Mouse (Mus musculus): ENCODE measurements at regions not wholly inside any gene's neighbourhood (a gene's known extent, or its start where the extent isn't known, plus 50 kb on each side); places are given as distances from the start of the nearest gene placed in this dataset.

DNA sequence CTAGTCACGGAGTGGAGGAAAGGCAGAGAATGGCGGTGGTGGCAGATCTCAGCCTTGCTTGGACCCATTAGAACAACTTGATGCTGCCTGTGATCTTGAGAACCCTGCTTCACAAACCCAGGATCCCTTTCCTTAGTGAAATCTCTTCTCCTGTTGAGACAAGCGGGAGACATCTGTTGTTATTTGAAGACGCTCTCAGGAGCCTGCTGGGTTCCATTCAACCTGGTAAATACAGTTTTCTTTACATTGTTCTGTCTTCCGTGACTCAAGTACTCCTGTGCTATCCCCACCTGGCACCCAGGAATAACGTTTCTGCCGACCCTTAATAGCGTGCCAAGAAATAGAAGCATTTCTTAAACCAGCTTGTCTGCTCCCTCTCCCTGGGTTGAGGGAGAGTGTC, 213.8 kb downstream of the Enc1 start:
- H3K36me3 ChIP-seq (ENCODE audit: control insufficient read depth, insufficient read depth, low read length): no peaks in the 10 kb centered on the region
- no peak overlapping the region for H3K4me3 ChIP-seq (ENCODE audit: low read depth, low read length)
- ATAC-seq (ENCODE audit: low read depth) (no peak), DNase-seq (ENCODE audit: low spot score) (no peak)
- no peak overlapping the region for H3K27ac ChIP-seq (replicated peaks; ENCODE audit: low read depth, low read length)
- 66% methylated on average over 8 of the region's 8 CpGs for WGBS
- no peak overlapping the region for H3K4me2 ChIP-seq (ENCODE audit: low read depth, low read length)
- H3K4me1 ChIP-seq (ENCODE audit: control insufficient read depth, insufficient read depth, low read length): peaks cover 5% of the 10 kb centered on the region
- H3K9me3 ChIP-seq (ENCODE audit: control insufficient read depth, low read length): no peaks in the 10 kb centered on the region
- H3K9ac ChIP-seq (ENCODE audit: low read depth, low read length): no peak overlapping the region
- H3K27me3 ChIP-seq (replicated peaks; ENCODE audit: control insufficient read depth, insufficient read depth, low read length): no peaks in the 10 kb centered on the region

DNA sequence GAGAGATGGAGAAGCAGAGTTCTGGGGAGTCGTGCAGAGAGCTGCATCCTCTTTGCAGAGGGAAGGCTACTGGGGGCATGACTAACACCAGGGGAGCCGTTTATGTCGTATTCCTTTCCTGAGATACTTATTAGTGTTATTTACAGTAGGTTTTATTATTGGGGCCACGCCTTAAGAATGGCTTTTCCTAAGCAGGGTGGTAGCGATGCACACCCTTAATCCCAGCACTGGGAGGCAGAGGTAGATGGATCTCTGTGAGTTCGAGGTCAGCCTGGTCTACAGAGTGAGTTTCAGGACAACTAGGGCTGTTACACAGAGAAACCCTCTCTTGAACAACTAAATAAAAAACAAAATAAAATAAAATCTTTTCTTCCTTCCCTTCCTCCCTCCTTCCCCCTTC, 212.6 kb downstream of the Enc1 start:
- WGBS: 60% methylated on average over 6 of the region's 6 CpGs
- H3K9ac ChIP-seq (ENCODE audit: low read depth, low read length): no peak overlapping the region
- no peak for DNase-seq (ENCODE audit: low spot score)
- no peak overlapping the region for H3K27ac ChIP-seq (replicated peaks; ENCODE audit: low read depth, low read length)
- no peak for ATAC-seq (ENCODE audit: low read depth)
- H3K4me1 ChIP-seq (ENCODE audit: control insufficient read depth, insufficient read depth, low read length): peaks cover 5% of the 10 kb centered on the region
- H3K36me3 ChIP-seq (ENCODE audit: control insufficient read depth, insufficient read depth, low read length): no peaks in the 10 kb centered on the region
- no peak overlapping the region for H3K4me2 ChIP-seq (ENCODE audit: low read depth, low read length)
- no peaks in the 10 kb centered on the region for H3K9me3 ChIP-seq (ENCODE audit: control insufficient read depth, low read length)
- H3K4me3 ChIP-seq (ENCODE audit: low read depth, low read length): no peak overlapping the region
- H3K27me3 ChIP-seq (replicated peaks; ENCODE audit: control insufficient read depth, insufficient read depth, low read length): no peaks in the 10 kb centered on the region

DNA sequence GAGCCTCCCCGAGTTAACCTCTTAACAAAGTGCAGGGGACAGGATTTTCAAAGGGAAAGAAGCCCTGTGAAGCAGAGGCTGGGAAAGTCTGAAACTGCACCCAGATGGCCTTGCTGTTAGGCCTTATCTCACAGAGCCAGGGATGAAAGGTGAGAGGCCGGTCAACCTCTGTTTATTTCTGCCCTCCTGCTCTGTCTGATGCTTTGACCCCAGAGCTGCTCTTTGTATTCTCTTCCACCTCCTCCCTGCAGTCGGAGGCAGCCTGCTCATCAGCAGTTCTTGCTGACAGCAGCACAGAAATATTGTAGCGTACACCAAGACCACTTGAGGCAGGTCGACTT, 212.2 kb downstream of the Enc1 start:
- H3K27me3 ChIP-seq (replicated peaks; ENCODE audit: control insufficient read depth, insufficient read depth, low read length): no peaks in the 10 kb centered on the region
- no peaks in the 10 kb centered on the region for H3K36me3 ChIP-seq (ENCODE audit: control insufficient read depth, insufficient read depth, low read length)
- no peaks in the 10 kb centered on the region for H3K9me3 ChIP-seq (ENCODE audit: control insufficient read depth, low read length)
- no peak for DNase-seq (ENCODE audit: low spot score)
- H3K4me1 ChIP-seq (ENCODE audit: control insufficient read depth, insufficient read depth, low read length): peaks cover 5% of the 10 kb centered on the region
- H3K27ac ChIP-seq (replicated peaks; ENCODE audit: low read depth, low read length): no peak overlapping the region
- H3K4me3 ChIP-seq (ENCODE audit: low read depth, low read length): no peak overlapping the region
- H3K9ac ChIP-seq (ENCODE audit: low read depth, low read length): no peak overlapping the region
- no peak overlapping the region for H3K4me2 ChIP-seq (ENCODE audit: low read depth, low read length)
- WGBS: 31% methylated on average over 5 of the region's 5 CpGs
- no peak for ATAC-seq (ENCODE audit: low read depth)

DNA sequence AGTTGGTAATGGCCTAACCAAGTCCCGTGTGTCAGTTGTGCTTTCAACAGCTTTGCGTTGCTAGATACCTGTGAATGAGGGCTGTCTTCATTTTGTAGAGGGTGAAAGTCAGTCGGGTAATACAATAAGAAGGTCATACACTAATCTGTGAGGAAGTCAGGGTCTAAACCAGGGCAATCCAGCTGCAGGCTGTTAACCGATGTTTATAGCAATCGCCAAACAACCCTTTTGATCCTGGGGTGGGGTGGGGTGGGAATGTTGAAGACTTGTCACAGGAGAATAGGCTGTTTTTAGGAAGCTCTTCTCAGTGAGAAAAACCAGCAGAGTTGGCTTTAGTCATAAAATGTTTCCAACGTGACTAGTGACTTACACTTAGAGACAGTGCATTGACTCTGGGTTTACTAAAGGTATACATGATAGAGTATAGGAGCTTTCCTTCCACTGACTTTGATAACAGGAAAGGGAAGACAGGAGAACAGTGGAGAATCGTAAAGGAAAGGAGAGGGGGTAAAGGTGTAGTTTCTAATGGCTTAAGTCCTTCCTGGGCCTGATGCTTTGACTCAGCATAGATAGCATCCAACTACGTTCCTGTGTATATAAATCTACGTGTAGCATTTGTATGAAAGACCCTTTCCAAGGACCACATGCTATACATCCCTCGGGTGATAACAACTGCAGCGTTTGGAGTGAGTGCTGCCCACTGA, 211.6 kb downstream of the Enc1 start:
- H3K4me3 ChIP-seq (ENCODE audit: low read depth, low read length): no peak overlapping the region
- ATAC-seq (ENCODE audit: low read depth) (no peak), DNase-seq (ENCODE audit: low spot score) (no peak)
- H3K27ac ChIP-seq (replicated peaks; ENCODE audit: low read depth, low read length): no peak overlapping the region
- peaks cover 5% of the 10 kb centered on the region for H3K4me1 ChIP-seq (ENCODE audit: control insufficient read depth, insufficient read depth, low read length)
- H3K4me2 ChIP-seq (ENCODE audit: low read depth, low read length): no peak overlapping the region
- WGBS: 39% methylated on average over 11 of the region's 11 CpGs
- no peaks in the 10 kb centered on the region for H3K27me3 ChIP-seq (replicated peaks; ENCODE audit: control insufficient read depth, insufficient read depth, low read length)
- H3K9ac ChIP-seq (ENCODE audit: low read depth, low read length): no peak overlapping the region
- H3K9me3 ChIP-seq (ENCODE audit: control insufficient read depth, low read length): no peaks in the 10 kb centered on the region
- no peaks in the 10 kb centered on the region for H3K36me3 ChIP-seq (ENCODE audit: control insufficient read depth, insufficient read depth, low read length)

DNA sequence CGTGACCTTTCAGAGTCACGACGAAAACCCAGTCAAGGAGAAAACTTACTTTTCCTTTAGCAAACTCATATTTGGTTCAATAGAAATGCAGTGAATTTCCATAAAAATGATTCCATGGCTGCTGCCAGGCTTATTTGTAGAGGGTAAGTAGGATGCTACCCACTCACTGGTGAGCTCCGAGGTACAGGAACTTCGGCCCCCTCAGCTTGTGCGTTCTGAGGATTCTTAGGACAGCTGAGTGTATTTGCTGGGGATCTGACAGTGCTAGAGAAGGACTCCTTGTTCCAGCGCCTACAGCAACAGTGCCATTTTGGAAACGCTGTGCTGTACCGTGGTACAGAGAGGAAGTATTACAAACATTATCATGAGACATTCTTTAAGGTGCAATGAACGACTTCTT, 210.4 kb downstream of the Enc1 start:
- Histone ChIP-seq H3K27me3 (replicated peaks; ENCODE audit: control insufficient read depth, insufficient read depth, low read length) (no peaks in the 10 kb centered on the region), H3K9me3 (ENCODE audit: control insufficient read depth, low read length) (no peaks in the 10 kb centered on the region), H3K4me2 (ENCODE audit: low read depth, low read length) (no peak overlapping the region), H3K27ac (replicated peaks; ENCODE audit: low read depth, low read length) (no peak overlapping the region), H3K4me1 (ENCODE audit: control insufficient read depth, insufficient read depth, low read length) (peaks cover 5% of the 10 kb centered on the region), H3K4me3 (ENCODE audit: low read depth, low read length) (no peak overlapping the region), H3K36me3 (ENCODE audit: control insufficient read depth, insufficient read depth, low read length) (no peaks in the 10 kb centered on the region), H3K9ac (ENCODE audit: low read depth, low read length) (no peak overlapping the region)
- DNase-seq (ENCODE audit: low spot score) (no peak), ATAC-seq (ENCODE audit: low read depth) (no peak)
- 79% methylated on average over 10 of the region's 10 CpGs for WGBS

DNA sequence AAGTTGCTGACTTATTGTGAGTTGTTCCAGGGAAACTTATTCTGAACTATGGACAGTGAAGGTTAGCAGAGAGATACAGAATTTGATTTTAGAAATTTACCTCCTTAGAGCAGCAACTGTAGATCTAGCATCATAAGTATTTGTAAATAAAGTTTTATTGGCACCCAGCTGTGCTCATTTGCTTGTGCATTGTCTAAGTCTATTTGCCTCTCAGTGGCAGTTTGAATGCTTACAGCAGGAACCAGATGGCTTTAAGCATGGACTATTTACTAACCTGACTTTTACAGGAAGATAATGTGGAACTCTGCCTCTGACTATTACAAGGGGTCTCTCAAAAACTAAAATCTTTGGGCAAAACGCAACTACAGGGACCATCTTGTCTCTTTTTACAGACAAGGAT, 207.2 kb downstream of the Enc1 start:
- Histone ChIP-seq H3K27me3 (replicated peaks; ENCODE audit: control insufficient read depth, insufficient read depth, low read length) (no peaks in the 10 kb centered on the region), H3K27ac (replicated peaks; ENCODE audit: low read depth, low read length) (no peak overlapping the region), H3K9me3 (ENCODE audit: control insufficient read depth, low read length) (no peaks in the 10 kb centered on the region), H3K4me3 (ENCODE audit: low read depth, low read length) (no peak overlapping the region), H3K9ac (ENCODE audit: low read depth, low read length) (no peak overlapping the region), H3K4me1 (ENCODE audit: control insufficient read depth, insufficient read depth, low read length) (peaks cover 5% of the 10 kb centered on the region), H3K36me3 (ENCODE audit: control insufficient read depth, insufficient read depth, low read length) (no peaks in the 10 kb centered on the region), H3K4me2 (ENCODE audit: low read depth, low read length) (no peak overlapping the region)
- ATAC-seq (ENCODE audit: low read depth) (no peak), DNase-seq (ENCODE audit: low spot score) (no peak)
- 84% methylated on average over 1 of the region's 1 CpGs for WGBS

DNA sequence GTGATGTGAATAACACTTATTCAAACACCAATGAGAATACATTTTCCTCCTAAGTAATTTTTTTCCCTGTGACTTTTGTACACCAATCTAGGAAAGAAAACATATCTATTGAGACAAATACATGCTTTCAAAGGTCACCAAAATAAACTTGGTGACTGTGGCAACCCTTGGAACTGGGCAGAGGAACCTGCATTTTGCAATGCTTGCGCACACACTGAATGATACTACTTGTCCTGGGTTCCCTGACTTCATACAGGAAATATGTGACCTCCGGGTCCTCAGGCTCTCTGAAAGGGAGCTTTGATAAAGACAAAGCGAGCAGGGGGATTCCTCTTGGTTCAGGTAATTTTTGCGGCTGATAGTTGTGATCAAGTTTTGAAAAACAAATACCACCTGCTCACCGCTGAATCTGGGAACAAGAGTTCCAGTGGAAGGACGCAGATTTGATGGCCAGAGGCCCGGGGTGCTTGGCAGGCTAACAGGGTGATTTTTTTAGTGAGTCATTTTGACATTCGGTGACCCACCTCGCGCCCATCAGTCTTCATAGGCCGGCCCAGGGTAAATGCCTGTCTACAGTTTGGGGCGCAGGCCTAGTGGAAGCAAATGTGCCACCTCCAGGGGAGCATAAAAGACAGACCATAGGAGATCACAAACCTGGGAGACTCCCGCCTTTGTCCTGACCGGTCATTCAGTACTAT, 203.0 kb downstream of the Enc1 start:
- ATAC-seq (ENCODE audit: low read depth): no peak

DNA sequence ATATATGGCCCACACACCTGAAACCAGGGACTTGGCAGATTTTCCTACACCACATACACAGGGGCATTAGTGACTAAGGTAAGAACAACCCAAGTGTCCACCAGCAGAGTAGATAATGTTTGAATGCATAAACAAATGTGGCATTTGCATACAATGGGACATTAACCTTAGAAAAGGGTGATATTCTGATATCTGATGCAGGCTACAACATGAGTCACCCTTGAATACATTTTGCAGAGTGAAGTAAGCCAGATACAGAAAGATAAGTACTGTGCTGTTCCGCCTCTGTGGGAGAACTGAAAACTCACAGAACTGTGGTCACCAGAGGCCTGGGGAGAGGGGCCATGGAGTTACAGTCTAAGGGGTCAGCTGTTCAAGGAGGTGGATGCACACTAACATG, 201.9 kb downstream of the Enc1 start:
- Histone ChIP-seq H3K4me3 (ENCODE audit: low read depth, low read length) (no peak overlapping the region), H3K9me3 (ENCODE audit: control insufficient read depth, low read length) (no peaks in the 10 kb centered on the region), H3K4me1 (ENCODE audit: control insufficient read depth, insufficient read depth, low read length) (peaks cover 22% of the 10 kb centered on the region), H3K4me2 (ENCODE audit: low read depth, low read length) (no peak overlapping the region), H3K27ac (replicated peaks; ENCODE audit: low read depth, low read length) (no peak overlapping the region), H3K36me3 (ENCODE audit: control insufficient read depth, insufficient read depth, low read length) (no peaks in the 10 kb centered on the region), H3K9ac (ENCODE audit: low read depth, low read length) (0 out of 2 replicates have a peak overlapping the region, but pooled peaks have one; percentile 0), H3K27me3 (replicated peaks; ENCODE audit: control insufficient read depth, insufficient read depth, low read length) (no peaks in the 10 kb centered on the region)
- DNase-seq (ENCODE audit: low spot score): no peak
- 65% methylated on average over 1 of the region's 1 CpGs for WGBS
- ATAC-seq (ENCODE audit: low read depth): no peak

More for the DNA sequence above, 203.0 kb downstream of the Enc1 start:
- Histone ChIP-seq H3K4me1 (ENCODE audit: control insufficient read depth, insufficient read depth, low read length) (peaks cover 22% of the 10 kb centered on the region), H3K27ac (replicated peaks; ENCODE audit: low read depth, low read length) (no peak overlapping the region), H3K4me3 (ENCODE audit: low read depth, low read length) (no peak overlapping the region), H3K9me3 (ENCODE audit: control insufficient read depth, low read length) (no peaks in the 10 kb centered on the region), H3K4me2 (ENCODE audit: low read depth, low read length) (no peak overlapping the region), H3K9ac (ENCODE audit: low read depth, low read length) (no peak overlapping the region), H3K27me3 (replicated peaks; ENCODE audit: control insufficient read depth, insufficient read depth, low read length) (no peaks in the 10 kb centered on the region), H3K36me3 (ENCODE audit: control insufficient read depth, insufficient read depth, low read length) (no peaks in the 10 kb centered on the region)
- no peak for DNase-seq (ENCODE audit: low spot score)
- WGBS: 69% methylated on average over 14 of the region's 14 CpGs

DNA sequence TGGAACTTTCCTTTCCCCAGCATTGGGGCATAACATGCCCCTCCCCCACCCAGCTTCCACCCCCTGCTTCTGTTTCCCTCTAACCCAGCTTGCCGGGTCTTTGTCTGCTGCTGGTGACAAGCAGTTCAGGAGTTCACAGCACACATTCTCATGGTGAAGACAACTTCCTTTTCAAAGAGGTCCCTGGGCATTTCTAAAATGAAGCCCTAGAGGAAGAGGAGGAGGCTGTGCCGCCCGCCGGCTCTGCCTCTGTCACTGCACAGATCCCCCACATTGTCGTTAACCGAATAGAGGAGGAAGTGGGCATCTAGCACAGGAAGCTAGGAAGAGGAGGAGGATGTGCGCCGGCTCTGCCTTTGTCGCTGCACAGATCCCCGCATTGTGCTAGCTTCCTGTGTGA, 201.4 kb downstream of the Enc1 start:
- WGBS: 14% methylated on average over 10 of the region's 10 CpGs
- H3K9ac ChIP-seq (ENCODE audit: low read depth, low read length): peak overlapping the region; percentile 26; the same call in 1 of the 2 replicates
- DNase-seq (ENCODE audit: low spot score) (peak; percentile 63), ATAC-seq (ENCODE audit: low read depth) (no peak)
- 0 out of 2 replicates have a peak overlapping the region, but pooled peaks have one; percentile 11 for H3K27ac ChIP-seq (replicated peaks; ENCODE audit: low read depth, low read length)
- no peaks in the 10 kb centered on the region for H3K36me3 ChIP-seq (ENCODE audit: control insufficient read depth, insufficient read depth, low read length)
- H3K4me2 ChIP-seq (ENCODE audit: low read depth, low read length): peak overlapping the region; percentile 22
- H3K27me3 ChIP-seq (replicated peaks; ENCODE audit: control insufficient read depth, insufficient read depth, low read length): no peaks in the 10 kb centered on the region
- H3K4me3 ChIP-seq (ENCODE audit: low read depth, low read length): no peak overlapping the region
- no peaks in the 10 kb centered on the region for H3K9me3 ChIP-seq (ENCODE audit: control insufficient read depth, low read length)
- H3K4me1 ChIP-seq (ENCODE audit: control insufficient read depth, insufficient read depth, low read length): peaks cover 22% of the 10 kb centered on the region

Measured in embryonic facial prominence, embryonic 14.5 days (tissue).